Mouse (Mus musculus) olfactory bulb, adult 2 months (tissue): Measurements from ENCODE around the gene Hp1bp3. TPM values are rescaled to one million over a fixed set of nuclear protein-coding genes. Genes with fewer than 3 reads are reported as not detected.

ENCODE experiments used
- H3K27ac ChIP-seq: fragments of 200-500 bp; 2 replicates; pipeline ENCODE4 v1.5.1; 2012; ENCODE audit warnings: low read depth, low read length; ENCODE audit not compliant: insufficient read depth
- H3K4me1 ChIP-seq: fragments of 200-500 bp; 2 replicates; pipeline ENCODE4 v1.6.1; 2012; ENCODE audit warnings: low read length; ENCODE audit not compliant: control insufficient read depth, insufficient read depth
- H3K4me3 ChIP-seq: fragments of 200-500 bp; 2 replicates; pipeline ENCODE4 v1.5.1; 2012; ENCODE audit warnings: mild to moderate bottlenecking, low read depth, low read length, moderate library complexity; ENCODE audit not compliant: insufficient read depth
- CTCF ChIP-seq: fragments of 200-500 bp; IDR thresholded peaks from 2 replicates; pipeline ENCODE4 v1.5.1; 2012; ENCODE audit warnings: low read depth, mild to moderate bottlenecking, low read length, moderate library complexity; ENCODE audit not compliant: insufficient read depth
- POLR2A ChIP-seq: fragments of 200-500 bp; IDR thresholded peaks from 2 replicates; pipeline ENCODE4 v1.6.1; 2012; ENCODE audit warnings: mild to moderate bottlenecking, low read depth, low read length, moderate library complexity; ENCODE audit not compliant: insufficient read depth
- WGBS: fragments of 180-500 bp; shearing (Covaris S2); methylation state at CpG from one replicate; pipeline ENCODE4 v1.1.7; 2018; 5-methylcytosine and 5-hydroxymethylcytosine counted together
- polyA plus RNA-seq: library from polyadenylated mRNA; stranded (reverse); fragments of >200 nt; gene quantifications from 2 replicates; pipeline ENCODE4 v1.2.4, GENCODE M21; 2012; ENCODE audit warnings: low replicate concordance; ENCODE audit not compliant: missing spikeins, insufficient read depth, insufficient read length

The Hp1bp3 gene
- polyA plus RNA-seq, 1 experiment, result 298 TPM

DNA sequence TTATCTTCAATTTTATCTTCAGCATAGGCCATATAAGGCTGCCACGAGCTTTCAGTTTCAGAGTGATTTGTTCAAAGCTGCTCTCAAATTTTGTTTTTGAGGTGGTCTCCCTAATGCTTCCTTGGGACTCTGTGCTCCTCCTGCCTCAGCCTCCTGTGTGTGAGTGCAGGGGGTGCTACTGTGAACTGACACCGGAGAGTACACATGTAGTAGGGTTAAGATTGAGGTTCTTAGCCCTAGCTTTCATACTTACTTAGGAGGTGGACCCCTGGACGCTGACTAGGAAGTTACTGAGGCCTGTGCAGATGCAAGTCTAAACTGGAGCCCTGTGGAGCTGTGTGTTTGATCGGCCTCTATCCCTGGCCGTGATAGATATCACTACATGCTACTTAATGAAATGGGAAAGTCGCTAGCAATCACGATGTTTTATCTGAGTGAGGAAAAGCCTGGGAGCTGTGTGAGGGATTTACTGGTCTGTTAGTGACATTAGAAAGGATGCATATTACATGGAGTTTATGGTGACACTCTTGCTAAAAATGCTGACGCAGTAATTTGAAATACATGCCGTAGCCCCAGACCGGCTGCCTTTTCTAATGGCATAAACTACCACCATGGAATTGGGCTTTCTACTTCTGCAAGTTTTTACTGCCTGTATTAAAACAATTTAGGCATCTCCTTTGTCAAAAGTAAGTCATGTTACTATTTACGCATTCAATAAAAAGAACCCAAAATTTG, 2.0 kb downstream of the Hp1bp3 start:
- H3K4me1 ChIP-seq, result peaks cover 6% of the 10 kb centered on the region
- 65% methylated on average over 11 of the region's 11 CpGs for WGBS
- peak overlapping the region; percentile 18 for H3K4me3 ChIP-seq
- TF ChIP-seq CTCF, result no peak
- no peak for TF ChIP-seq POLR2A
- no peak overlapping the region for H3K27ac ChIP-seq

GRCm38 (mm10) chr4:138219331-138219730, 3.2 kb downstream of the Hp1bp3 start:
- Histone ChIP-seq H3K4me3 (no peak overlapping the region; the same call in 1 of the 2 replicates), H3K27ac (no peak overlapping the region), H3K4me1 (peaks cover 6% of the 10 kb centered on the region)
- no peak for TF ChIP-seq POLR2A
- TF ChIP-seq CTCF, result no peak
- WGBS, result 60% methylated on average over 5 of the region's 5 CpGs

DNA sequence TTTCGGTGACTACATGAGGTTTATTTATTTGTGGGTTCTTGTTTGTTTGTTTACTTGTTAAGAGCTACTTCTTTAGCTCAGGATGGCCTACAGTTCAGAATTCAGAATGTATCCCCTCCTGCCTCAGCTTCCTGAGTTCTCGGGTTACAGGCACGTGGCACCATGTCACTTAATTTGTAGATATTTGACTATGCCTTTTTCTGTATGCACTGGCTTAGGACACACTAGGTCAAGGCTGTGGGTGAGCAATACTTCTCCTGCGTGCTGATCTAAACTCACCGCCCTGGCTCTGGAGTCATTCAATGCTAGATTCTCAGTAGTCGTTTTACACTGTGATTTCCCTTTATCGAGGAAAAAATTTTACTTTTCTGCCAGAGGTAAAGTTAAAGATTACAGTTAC, 4.7 kb downstream of the Hp1bp3 start:
- 75% methylated on average over 7 of the region's 7 CpGs for WGBS
- Histone ChIP-seq H3K4me1 (peaks cover 6% of the 10 kb centered on the region), H3K4me3 (no peak overlapping the region), H3K27ac (no peak overlapping the region)
- TF ChIP-seq POLR2A (no peak), CTCF (no peak)

GRCm38 (mm10) chr4:138221406-138221805, 5.3 kb downstream of the Hp1bp3 start:
- 81% methylated on average over 5 of the region's 5 CpGs for WGBS
- TF ChIP-seq POLR2A (no peak), CTCF (no peak)
- peaks cover 6% of the 10 kb centered on the region for H3K4me1 ChIP-seq
- H3K27ac ChIP-seq, result no peak overlapping the region
- no peak overlapping the region for H3K4me3 ChIP-seq

GRCm38 (mm10) chr4:138222396-138222795, 6.3 kb downstream of the Hp1bp3 start:
- H3K4me3 ChIP-seq, result no peak overlapping the region
- no peak overlapping the region for H3K27ac ChIP-seq
- TF ChIP-seq CTCF (no peak), POLR2A (no peak)
- peaks cover 6% of the 10 kb centered on the region for H3K4me1 ChIP-seq
- WGBS, result 87% methylated on average over 5 of the region's 5 CpGs

DNA sequence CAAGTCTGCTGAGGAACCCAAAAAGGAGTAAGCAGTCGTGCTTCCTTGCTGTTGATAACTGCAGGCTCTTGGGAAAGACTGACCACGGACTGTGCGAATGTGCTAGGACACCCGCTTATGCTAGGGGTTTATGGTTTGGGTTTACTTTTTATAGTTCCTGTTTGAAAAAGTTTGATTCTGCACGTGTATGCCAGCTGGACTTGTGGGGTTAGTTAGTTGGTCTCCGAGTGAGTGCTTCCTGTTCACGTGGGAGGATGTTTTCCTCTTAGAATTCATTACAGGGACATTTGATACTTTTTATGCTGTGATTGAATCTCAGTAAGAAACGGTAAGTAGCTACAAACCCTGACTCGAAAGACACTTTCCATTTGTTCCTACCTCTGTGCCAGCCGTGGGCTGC, 7.5 kb downstream of the Hp1bp3 start:
- TF ChIP-seq CTCF, result no peak
- no peak for TF ChIP-seq POLR2A
- no peak overlapping the region for H3K27ac ChIP-seq
- no peak overlapping the region for H3K4me3 ChIP-seq
- peaks cover 3% of the 10 kb centered on the region for H3K4me1 ChIP-seq
- WGBS, result 81% methylated on average over 10 of the region's 10 CpGs

- Histone ChIP-seq H3K27ac (peak overlapping the region; percentile 58), H3K4me3 (no peak overlapping the region), H3K4me1 (peaks cover 29% of the 10 kb centered on the region)
- TF ChIP-seq CTCF (no peak), POLR2A (no peak)
- 42% methylated on average over 27 of the region's 27 CpGs for WGBS
Measured at GRCm38 (mm10) chr4:138246756-138247665, 30.9 kb downstream of the Hp1bp3 start.

DNA sequence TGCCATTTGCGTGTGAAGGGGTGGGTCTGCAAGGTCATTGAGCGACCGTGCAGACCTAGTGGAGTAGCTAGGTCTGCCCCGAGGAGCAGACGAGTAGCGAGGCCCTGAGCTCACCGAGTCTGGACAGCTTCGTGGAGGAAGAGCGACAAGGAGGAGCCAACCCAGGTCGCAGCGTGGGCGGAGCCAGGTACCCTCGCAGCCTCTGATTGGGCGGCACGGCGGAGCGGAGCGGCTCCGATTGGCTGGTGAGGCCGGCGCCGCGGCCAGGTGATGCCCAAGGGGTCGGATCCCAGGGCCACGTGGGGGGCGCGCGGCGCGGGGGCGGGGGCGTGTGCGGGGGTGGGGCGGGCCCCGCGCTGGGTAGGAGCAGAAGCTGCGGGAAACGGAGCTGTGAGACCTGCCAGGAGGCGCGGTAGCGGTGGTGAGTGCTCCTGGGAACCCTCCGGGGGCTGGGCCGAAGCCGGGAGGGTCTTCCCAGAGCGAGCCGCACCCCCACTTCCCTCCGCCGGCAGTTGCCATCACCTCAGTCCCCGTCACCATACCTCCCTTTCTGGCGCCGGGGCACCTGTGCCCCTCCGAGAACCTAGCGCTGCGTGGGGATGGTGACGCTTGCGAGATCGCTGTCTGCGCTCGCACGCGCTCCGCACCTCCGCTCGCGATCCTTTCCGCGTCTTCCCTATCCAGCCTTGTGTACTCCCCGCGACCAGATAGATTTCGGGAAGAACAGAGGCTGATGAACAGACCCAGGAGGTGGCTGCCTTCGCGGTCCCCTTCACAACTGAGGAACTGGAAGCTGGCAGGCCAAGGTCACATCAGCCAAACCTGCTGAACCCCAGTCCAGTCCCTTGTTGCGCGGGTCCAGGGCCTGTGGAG, 34.2 kb downstream of the Hp1bp3 start, which contains the start of the genes Sh2d5 and Kif17:
Gene Sh2d5 (plus strand): TSS at position 316 of the 873 bp plus-strand sequence.
Gene Kif17 (plus strand): TSS at position 348 of the 873 bp plus-strand sequence.
- H3K27ac ChIP-seq, result peak within 1 kb of the TSS; percentile 19; the same call in 1 of the 2 replicates
- 0 out of 2 replicates have a peak, but pooled peaks have one; percentile 27 for TF ChIP-seq POLR2A
- TF ChIP-seq CTCF, result no peak
- H3K4me3 ChIP-seq, result peak within 1 kb of the TSS; percentile 65
- peaks cover 39% of the 10 kb centered on the region for H3K4me1 ChIP-seq
- 1% methylated on average over 74 of the region's 74 CpGs for WGBS
